Mouse (Mus musculus) forebrain, embryonic 13.5 days (tissue): Measurements from ENCODE around the gene Rdm1. TPM values are rescaled to one million over a fixed set of nuclear protein-coding genes. Genes with fewer than 3 reads are reported as not detected.

ENCODE experiments used
- ATAC-seq: fragments of 200-750 bp; cut with Nextera tagmentation; 2 replicates; pipeline ENCODE4 v1.8.0; 2017
- H3K27ac ChIP-seq: fragments of 300-500 bp; sonication (generic); 2 replicates; pipeline ENCODE4 v1.5.1; 2015; ENCODE audit warnings: inconsistent platforms, mild to moderate bottlenecking, moderate library complexity
- H3K27me3 ChIP-seq: fragments of 300-500 bp; sonication (generic); 2 replicates; pipeline ENCODE4 v1.6.1; 2015; ENCODE audit warnings: mild to moderate bottlenecking, inconsistent platforms
- H3K36me3 ChIP-seq: fragments of 300-500 bp; sonication (generic); 2 replicates; pipeline ENCODE4 v1.6.1; 2015; ENCODE audit warnings: mild to moderate bottlenecking, inconsistent platforms; ENCODE audit not compliant: poor library complexity, severe bottlenecking
- H3K4me1 ChIP-seq: fragments of 300-500 bp; sonication (generic); 2 replicates; pipeline ENCODE4 v1.6.1; 2015; ENCODE audit warnings: inconsistent platforms
- H3K4me2 ChIP-seq: fragments of 300-500 bp; sonication (generic); 2 replicates; pipeline ENCODE4 v1.6.1; 2015; ENCODE audit warnings: inconsistent platforms, mild to moderate bottlenecking, moderate library complexity
- H3K4me3 ChIP-seq: fragments of 300-500 bp; sonication (generic); 2 replicates; pipeline ENCODE4 v1.5.1; 2015; ENCODE audit warnings: mild to moderate bottlenecking, inconsistent platforms
- H3K9ac ChIP-seq: fragments of 300-500 bp; sonication (generic); 2 replicates; pipeline ENCODE4 v1.6.1; 2015; ENCODE audit warnings: mild to moderate bottlenecking, inconsistent platforms
- H3K9me3 ChIP-seq: fragments of 300-500 bp; sonication (generic); replicated peaks from 2 replicates; pipeline ENCODE4 v1.6.1; 2016; ENCODE audit warnings: inconsistent platforms
- WGBS: fragments of 180-500 bp; shearing (Covaris S2); methylation state at CpG from one replicate; pipeline ENCODE4 v1.1.7; 2015; 5-methylcytosine and 5-hydroxymethylcytosine counted together
- polyA plus RNA-seq: library from polyadenylated mRNA; unstranded; fragments of >200 nt; fragmentation: Nextera tagmentation; extraction: Ambion mirVana; gene quantifications from 2 replicates; pipeline ENCODE4 v1.2.1, GENCODE M21; 2015

The Rdm1 gene
- polyA plus RNA-seq, 1 experiment from 2014 or later, result 52.6 TPM

GRCm38 (mm10) chr11:101678770-101679169 lies 51.8 kb downstream of the Rdm1 start:
- no peak for ATAC-seq
- H3K27me3 ChIP-seq, result no peaks in the 10 kb centered on the region
- no peak overlapping the region for H3K4me3 ChIP-seq
- no peak overlapping the region for H3K9ac ChIP-seq
- no peaks in the 10 kb centered on the region for H3K36me3 ChIP-seq
- H3K4me1 ChIP-seq, result peaks cover 20% of the 10 kb centered on the region
- WGBS, result 85% methylated on average over 5 of the region's 5 CpGs
- no peak overlapping the region for H3K27ac ChIP-seq
- no peak overlapping the region for H3K4me2 ChIP-seq
- no peaks in the 10 kb centered on the region for H3K9me3 ChIP-seq

- ATAC-seq, result no peak
- H3K27me3 ChIP-seq, result no peaks in the 10 kb centered on the region
- no peak overlapping the region for H3K4me3 ChIP-seq
- 0 out of 2 replicates have a peak overlapping the region, but pooled peaks have one; percentile 8 for H3K9ac ChIP-seq
- H3K36me3 ChIP-seq, result no peaks in the 10 kb centered on the region
- peaks cover 20% of the 10 kb centered on the region for H3K4me1 ChIP-seq
- no peak overlapping the region for H3K4me2 ChIP-seq
- no peak overlapping the region for H3K27ac ChIP-seq
- WGBS, result 61% methylated on average over 6 of the region's 7 CpGs
- H3K9me3 ChIP-seq, result no peaks in the 10 kb centered on the region
These were observed 52.9 kb downstream of the Rdm1 start for GRCm38 (mm10) chr11:101679907-101680306.

GRCm38 (mm10) chr11:101680634-101681325 lies 53.8 kb downstream of the Rdm1 start:
- peak overlapping the region; percentile 34; the same call in 1 of the 2 replicates for H3K9ac ChIP-seq
- H3K36me3 ChIP-seq, result no peaks in the 10 kb centered on the region
- peak overlapping the region; percentile 82 for H3K27ac ChIP-seq
- no peak overlapping the region for H3K4me3 ChIP-seq
- no peaks in the 10 kb centered on the region for H3K9me3 ChIP-seq
- ATAC-seq, result peak; percentile 83; the same call in 1 of the 2 replicates
- no peak overlapping the region for H3K4me2 ChIP-seq
- H3K4me1 ChIP-seq, result peaks cover 20% of the 10 kb centered on the region
- 21% methylated on average over 3 of the region's 3 CpGs for WGBS
- no peaks in the 10 kb centered on the region for H3K27me3 ChIP-seq

- H3K36me3 ChIP-seq, result no peaks in the 10 kb centered on the region
- H3K27ac ChIP-seq, result no peak overlapping the region
- WGBS, result 96% methylated on average over 1 of the region's 1 CpGs
- no peak overlapping the region for H3K9ac ChIP-seq
- H3K4me1 ChIP-seq, result peaks cover 24% of the 10 kb centered on the region
- no peaks in the 10 kb centered on the region for H3K27me3 ChIP-seq
- no peak for ATAC-seq
- no peak overlapping the region for H3K4me3 ChIP-seq
- H3K4me2 ChIP-seq, result no peak overlapping the region
- no peaks in the 10 kb centered on the region for H3K9me3 ChIP-seq
These were observed 55.0 kb downstream of the Rdm1 start for GRCm38 (mm10) chr11:101681968-101682367.

- H3K27ac ChIP-seq, result no peak overlapping the region; the same call in 1 of the 2 replicates
- no peak for ATAC-seq
- whole genome bisulfite sequencing, result 79% methylated on average over 7 of the region's 7 CpGs
These were observed 55.5 kb downstream of the Rdm1 start for GRCm38 (mm10) chr11:101682410-101682960.

More at GRCm38 (mm10) chr11:101682410-101682960, 55.5 kb downstream of the Rdm1 start:
- no peaks in the 10 kb centered on the region for H3K36me3 ChIP-seq
- no peaks in the 10 kb centered on the region for H3K27me3 ChIP-seq
- no peak overlapping the region for H3K4me2 ChIP-seq
- H3K9me3 ChIP-seq, result no peaks in the 10 kb centered on the region
- H3K4me1 ChIP-seq, result peaks cover 30% of the 10 kb centered on the region
- H3K4me3 ChIP-seq, result no peak overlapping the region
- no peak overlapping the region for H3K9ac ChIP-seq

Other genes with a start within 250 kb of the Rdm1 start
- gene Aarsd1, start 209.6 kb upstream of the Rdm1 start, polyA plus RNA-seq, result 101 and 113 TPM in 2 replicates
- 7.6 and 8.0 TPM in 2 replicates for gene Gm27029, start 202.4 kb upstream of the Rdm1 start, polyA plus RNA-seq
- gene Rundc1, start 202.1 kb upstream of the Rdm1 start, polyA plus RNA-seq, result 24.2 and 26.3 TPM in 2 replicates
- gene Ptges3l, start 201.9 kb upstream of the Rdm1 start, polyA plus RNA-seq, result 1.2 TPM in 2 replicates
- gene Rpl27, start 184.9 kb upstream of the Rdm1 start, polyA plus RNA-seq, result 338 and 387 TPM in 2 replicates
- gene Ifi35, start 178.8 kb upstream of the Rdm1 start, polyA plus RNA-seq, result 2.3 and 2.5 TPM in 2 replicates
- gene Rnd2, start 162.2 kb upstream of the Rdm1 start, polyA plus RNA-seq, result 155 and 197 TPM in 2 replicates
- 61.3 and 67.0 TPM in 2 replicates for gene Vat1, start 161.0 kb upstream of the Rdm1 start, polyA plus RNA-seq
- gene Brca1, start 75.2 kb upstream of the Rdm1 start, polyA plus RNA-seq, result 11.3 and 12.5 TPM in 2 replicates
- 104 and 117 TPM in 2 replicates for gene Nbr1, start 75.0 kb upstream of the Rdm1 start, polyA plus RNA-seq
- gene Tmem106a, start 45.0 kb upstream of the Rdm1 start, polyA plus RNA-seq, result 1.1 and 1.3 TPM in 2 replicates
- gene Gm11634, start 27.9 kb upstream of the Rdm1 start, polyA plus RNA-seq, result not detected in 2 replicates
- 32.5 and 40.6 TPM in 2 replicates for gene Arl4d, start 38.3 kb downstream of the Rdm1 start, polyA plus RNA-seq
- gene Dhx8, start 105.7 kb downstream of the Rdm1 start, polyA plus RNA-seq, result 39.2 and 44.8 TPM in 2 replicates
- gene Etv4, start 158.2 kb downstream of the Rdm1 start, polyA plus RNA-seq, result 2.4 and 3.3 TPM in 2 replicates